Mouse (Mus musculus): ENCODE measurements at regions not wholly inside any gene's neighbourhood (a gene's known extent, or its start where the extent isn't known, plus 50 kb on each side); places are given as distances from the start of the nearest gene placed in this dataset.
"Not testable (repeated sequence)": the region's sequence is repeated elsewhere in the genome, so short reads cannot be mapped to it uniquely, and the experiment has no call there.

DNA sequence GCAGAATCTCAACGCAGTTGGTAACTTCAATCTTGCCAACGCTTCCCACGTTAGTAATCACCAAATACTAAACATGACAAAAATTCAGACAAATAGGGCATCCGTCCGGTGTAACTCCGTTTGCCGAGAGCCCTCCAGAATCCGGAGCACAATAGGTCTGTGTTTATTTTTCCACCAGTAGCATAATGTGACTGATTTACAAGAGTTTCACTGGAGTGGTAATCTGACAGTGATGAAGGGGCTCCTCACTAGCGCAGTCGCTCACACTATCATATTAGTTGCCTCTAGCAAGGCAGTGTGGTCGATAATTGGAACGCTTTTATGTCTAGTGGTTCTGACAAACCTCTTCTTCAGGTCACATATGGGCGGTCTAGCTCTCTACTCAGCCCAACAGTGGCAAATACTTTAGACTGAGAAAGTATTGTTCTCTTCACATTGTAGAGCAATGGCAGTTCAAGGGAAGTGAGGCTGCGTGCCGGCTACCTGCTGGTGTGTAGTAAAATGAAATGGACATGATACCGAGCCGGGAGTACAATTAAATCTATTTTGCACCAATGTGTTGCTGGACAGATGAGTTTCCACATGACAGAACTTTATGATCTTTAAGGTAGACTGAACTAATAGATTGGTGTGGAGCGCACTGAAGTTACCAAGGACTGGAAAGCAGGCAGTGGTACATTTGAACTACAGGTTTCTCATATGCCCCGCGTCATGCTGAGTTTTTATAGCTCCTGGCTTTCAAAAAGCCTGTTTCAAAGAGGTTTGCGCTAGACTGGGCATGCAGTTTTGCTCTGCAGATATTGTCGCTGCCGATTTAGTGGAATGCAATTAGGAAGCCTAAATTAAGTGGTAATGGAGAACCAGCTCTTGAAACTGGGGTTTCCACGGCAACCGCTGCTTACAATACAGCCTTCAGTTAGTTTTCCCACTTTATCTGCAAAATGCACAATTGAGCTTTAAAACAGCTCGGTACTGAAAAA lies 155.7 kb upstream of the Pou3f3 start:
- no peak for DNase-seq (ENCODE audit: low read depth, low spot score)

DNA sequence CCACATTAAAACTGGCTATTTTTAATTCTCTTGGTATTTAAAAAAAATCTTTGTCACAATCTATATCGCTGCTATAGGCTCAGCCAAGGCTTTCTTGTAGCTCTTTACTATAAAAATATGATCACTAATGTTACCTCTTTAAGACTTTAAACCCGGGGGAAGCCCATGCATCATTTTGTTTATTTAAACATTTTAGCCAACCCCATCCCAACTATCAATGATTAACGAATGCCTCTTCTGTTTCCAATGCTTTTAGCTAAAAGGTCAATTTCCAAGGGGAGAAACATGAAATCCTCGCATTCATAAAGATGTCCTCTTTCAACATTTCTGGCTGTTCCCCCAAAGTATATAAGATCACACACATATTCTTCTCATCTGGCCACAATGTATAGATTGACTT lies 153.6 kb upstream of the Pou3f3 start:
- no peak for DNase-seq (ENCODE audit: low read depth, low spot score)

GRCm38 (mm10) chr1:42542846-42543549 lies 152.6 kb upstream of the Pou3f3 start:
- DNase-seq (ENCODE audit: low read depth, low spot score) = peak; percentile 14

DNA sequence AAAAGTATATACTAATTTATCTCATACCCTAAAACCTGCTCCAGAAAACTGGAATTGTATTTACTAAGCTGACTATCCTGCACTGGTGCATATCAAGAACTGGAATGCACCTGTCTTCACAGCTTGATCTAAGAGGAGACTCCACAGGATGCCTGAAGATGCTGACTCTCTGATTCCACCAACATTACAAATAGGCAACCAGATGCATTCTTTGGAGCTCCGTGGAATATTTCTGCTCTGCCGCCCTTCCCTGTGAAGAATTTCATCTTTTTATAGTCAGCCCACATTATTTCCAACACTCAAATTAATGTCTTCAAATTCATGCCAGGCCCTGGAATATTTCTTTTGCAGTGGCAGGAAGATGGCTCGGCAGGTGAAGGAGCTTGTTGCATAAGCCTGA lies 148.7 kb upstream of the Pou3f3 start:
- DNase-seq (ENCODE audit: low read depth, low spot score) = no peak

DNA sequence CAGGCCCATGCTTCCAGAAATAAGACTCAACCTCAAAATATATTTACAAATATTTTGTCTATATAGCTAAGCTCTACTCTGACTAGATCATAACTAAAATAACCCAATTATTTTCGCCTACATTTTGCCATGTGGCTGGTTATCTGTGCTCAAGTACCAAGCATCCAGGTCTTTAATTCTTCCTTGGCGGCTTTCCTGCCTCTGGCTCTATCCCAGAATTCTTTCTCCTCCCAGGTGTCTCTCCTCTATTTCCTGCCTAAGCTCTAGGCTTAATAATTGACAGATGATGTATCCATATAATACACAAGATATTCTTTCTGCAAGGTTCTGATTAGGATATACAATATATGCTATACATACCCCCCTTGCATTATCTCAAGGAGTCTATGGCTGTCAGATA lies 138.3 kb upstream of the Pou3f3 start:
- no peak for DNase-seq (ENCODE audit: low read depth, low spot score)

GRCm38 (mm10) chr1:42567640-42568039 lies 127.9 kb upstream of the Pou3f3 start:
- DNase-seq (ENCODE audit: low read depth, low spot score) = no peak

GRCm38 (mm10) chr1:42585191-42585590 lies 110.4 kb upstream of the Pou3f3 start:
- no peak for DNase-seq (ENCODE audit: low read depth, low spot score)

GRCm38 (mm10) chr1:42588499-42588898 lies 107.1 kb upstream of the Pou3f3 start:
- DNase-seq (ENCODE audit: low read depth, low spot score) = peak; percentile 37

DNA sequence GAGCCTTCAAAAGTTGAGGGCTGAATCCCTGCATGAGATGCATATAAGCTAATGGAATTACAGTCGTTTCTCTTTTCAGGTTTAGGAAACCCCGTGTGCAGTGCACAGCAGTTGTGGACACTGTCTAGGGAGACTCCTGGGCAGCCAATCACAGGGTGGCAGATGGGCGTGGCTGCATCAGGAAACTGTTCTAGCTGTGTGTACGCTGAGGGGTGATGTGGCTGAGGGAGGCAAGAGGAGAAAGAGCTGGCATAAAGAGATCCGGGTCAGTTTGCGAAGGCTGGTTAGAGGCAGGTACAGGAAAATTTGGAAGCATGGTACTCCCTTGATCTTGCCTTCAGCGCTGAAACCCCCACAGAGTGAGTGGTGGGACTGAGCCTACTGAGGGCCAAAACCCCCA lies 106.1 kb upstream of the Pou3f3 start:
- peak; percentile 17 for DNase-seq (ENCODE audit: low read depth, low spot score)

DNA sequence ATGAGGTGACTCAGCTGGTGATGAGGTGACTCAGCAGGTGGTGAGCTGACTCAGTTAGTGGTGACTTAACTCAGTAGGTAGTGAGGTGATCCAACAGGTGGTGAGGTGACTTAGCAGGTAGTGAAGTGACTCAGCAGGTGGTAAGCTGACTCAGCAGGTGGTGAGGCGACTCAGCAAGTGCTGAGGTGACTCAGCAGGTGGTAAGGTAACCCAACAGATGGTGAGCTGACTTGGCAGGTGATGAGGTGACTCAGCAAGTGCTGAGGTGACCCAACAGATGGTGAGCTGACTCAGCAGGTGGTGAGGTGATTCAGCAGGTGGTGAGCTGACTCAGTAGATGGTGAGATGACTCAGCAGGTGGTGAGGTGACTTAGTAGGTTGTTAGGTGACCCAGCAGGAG lies 103.7 kb upstream of the Pou3f3 start:
- DNase-seq (ENCODE audit: low read depth, low spot score) = peak; percentile 44

- DNase-seq (ENCODE audit: low read depth, low spot score) = no peak
Measured at GRCm38 (mm10) chr1:42597065-42597464, 98.5 kb upstream of the Pou3f3 start.

GRCm38 (mm10) chr1:42599238-42599637 lies 96.3 kb upstream of the Pou3f3 start:
- DNase-seq (ENCODE audit: low read depth, low spot score) = no peak

DNA sequence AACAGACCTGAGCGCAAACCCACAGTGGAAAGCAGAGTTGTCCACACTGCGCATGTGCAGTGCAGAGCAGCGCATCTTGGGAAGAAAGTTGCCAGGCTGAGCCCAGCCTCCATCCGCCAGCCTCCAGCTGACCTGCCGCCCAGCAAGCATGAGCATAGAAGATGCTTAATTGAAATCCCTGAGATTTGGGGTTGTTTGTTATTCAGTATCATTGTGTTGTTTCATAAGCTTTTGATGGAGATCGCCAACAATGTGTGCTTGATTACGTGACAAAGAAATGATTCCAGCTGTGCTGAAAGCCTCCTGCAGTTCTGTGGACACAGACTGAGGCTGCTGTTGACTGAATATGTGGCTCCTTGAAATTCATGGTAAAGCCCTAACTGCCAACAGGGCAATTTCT lies 89.3 kb upstream of the Pou3f3 start:
- DNase-seq (ENCODE audit: low read depth, low spot score) = no peak

DNA sequence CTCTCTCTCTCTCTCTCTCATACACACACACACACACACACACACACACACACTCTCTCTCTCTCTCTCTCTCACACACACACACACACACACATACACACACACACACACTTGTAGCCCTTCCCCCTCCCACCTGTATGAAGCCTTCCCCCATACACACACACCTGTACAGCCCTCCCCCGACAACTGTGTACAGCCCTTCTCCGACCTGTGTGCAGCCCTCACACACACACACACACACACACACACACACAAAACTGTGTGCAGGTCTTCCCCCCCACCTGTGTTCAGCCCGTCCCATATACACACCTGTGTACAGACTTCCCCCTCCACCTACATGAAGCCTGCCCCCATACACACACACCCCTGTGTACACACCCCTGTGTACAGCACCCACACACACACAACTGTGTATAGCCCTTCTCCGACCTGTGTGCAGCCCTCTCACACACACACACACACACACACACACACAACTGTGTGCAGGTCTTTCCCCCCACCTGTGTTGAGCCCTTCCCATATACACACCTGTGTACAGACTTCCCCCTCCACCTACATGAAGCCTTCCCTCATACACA lies 88.0 kb upstream of the Pou3f3 start:
- not testable (repeated sequence) for DNase-seq (ENCODE audit: low read depth, low spot score)

GRCm38 (mm10) chr1:42623766-42624165 lies 71.8 kb upstream of the Pou3f3 start:
- DNase-seq (ENCODE audit: low read depth, low spot score) = no peak

DNA sequence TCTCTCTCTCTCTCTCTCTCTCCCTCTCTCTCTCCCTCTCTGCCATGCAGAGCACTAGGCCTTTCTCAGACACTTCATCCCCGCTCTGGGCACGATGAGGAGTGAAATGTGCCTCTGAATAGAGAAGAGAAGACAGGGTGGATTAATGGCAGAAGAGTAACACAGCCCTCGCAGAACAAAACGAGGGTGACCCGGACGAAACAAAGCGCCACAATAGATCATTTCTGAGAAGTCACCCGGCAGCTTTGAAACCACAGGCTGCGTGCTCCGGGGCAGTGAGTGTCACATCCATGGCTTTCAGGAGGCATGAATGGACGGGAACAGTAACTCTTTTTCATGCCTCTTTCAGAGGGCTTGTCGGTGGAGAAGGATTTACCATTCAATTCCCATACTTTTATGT lies 66.8 kb upstream of the Pou3f3 start:
- DNase-seq (ENCODE audit: low read depth, low spot score) = no peak

DNA sequence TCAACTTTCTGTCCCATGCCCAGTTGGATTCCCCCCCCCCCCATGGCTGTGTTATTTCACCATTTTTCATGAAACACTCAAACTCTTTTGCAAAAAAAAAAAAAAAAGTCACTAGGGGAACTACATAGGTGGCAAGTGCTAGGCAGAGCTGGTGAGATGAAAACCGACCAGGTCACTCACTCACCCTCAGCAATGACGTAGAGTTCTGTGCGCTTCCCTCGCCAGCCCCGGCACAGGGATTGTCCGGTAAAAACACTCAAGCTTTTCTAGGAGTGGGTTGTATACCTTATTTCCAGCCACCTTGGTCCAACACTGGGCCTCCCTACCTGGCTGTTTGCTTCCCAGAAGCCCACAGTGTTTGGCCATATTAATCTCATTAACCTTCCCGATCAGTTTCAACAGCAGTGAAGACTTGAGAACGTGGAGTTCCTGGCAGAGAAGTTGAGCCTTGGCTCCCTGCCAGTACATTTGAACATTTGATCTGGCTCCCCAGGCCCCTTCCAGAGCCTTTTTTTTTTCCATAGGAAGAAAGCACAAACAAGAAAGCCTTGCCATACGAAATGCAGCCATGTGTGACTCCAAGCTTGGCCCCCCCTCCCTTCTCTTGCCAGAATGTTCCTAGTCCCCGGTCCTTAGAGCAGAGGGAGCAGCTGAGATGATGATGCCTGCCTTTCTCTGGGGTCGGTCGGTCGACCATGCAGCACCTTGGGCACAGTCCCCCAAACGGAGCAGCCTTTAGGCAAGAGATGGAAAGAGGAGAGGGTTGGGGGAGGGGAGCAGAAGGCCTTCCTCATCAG lies 65.9 kb upstream of the Pou3f3 start:
- DNase-seq (ENCODE audit: low read depth, low spot score) = no peak

GRCm38 (mm10) chr1:42632286-42632685 lies 63.3 kb upstream of the Pou3f3 start:
- no peak for DNase-seq (ENCODE audit: low read depth, low spot score)

DNA sequence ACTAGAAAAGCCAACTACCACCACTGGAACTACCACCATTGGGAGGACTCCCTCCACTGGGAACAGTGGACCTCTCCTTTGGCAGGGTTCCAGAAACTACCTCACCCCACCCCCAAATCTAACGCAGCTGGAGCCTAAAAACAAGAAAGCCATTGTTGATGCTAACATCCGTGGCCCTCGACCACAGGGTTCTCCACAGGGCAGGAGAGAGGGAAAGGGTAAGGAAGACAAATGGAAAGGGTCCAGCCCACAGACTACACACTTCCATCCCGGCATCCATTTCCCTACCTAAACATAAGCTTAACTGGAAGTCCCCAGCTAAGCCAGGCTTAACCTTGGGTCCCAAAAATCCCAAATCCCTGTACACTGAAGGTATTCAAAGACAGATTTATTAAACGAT lies 59.0 kb upstream of the Pou3f3 start:
- DNase-seq (ENCODE audit: low read depth, low spot score) = no peak

Data from ES-CJ7 (cell line).